Mouse (Mus musculus) layer of hippocampus, postnatal 25 days (tissue): ENCODE measurements around the gene Prkci. TPM values are rescaled to one million over a fixed set of nuclear protein-coding genes. Genes with fewer than 3 reads are reported as not detected.

Source experiments
- DNase-seq, 2 experiments: peaks; one replicate each; pipeline ENCODE4 v3.0.0; 2022; ENCODE audit warnings: mixed read lengths in 2 of 2, low spot score in 1 of 2; ENCODE audit errors: extremely low spot score in 1 of 2
- total RNA-seq, 2 experiments: library from RNA; stranded (reverse); gene quantifications; 2 replicates each; pipeline ENCODE4 v1.2.3; 2021

Gene Prkci
- total RNA-seq, 2 experiments from 2014 or later = 56.8 to 63.4 TPM

GRCm38 (mm10) chr3:30993066-30993573 lies 2.4 kb upstream of the Prkci start:
- DNase-seq = no peak

- no peak for DNase-seq
Measured at GRCm38 (mm10) chr3:30994859-30995258, 688 bp upstream of the Prkci start.

GRCm38 (mm10) chr3:30995899-30996687 lies 546 bp downstream of the Prkci start:
- no peak for DNase-seq

- DNase-seq = no peak
Measured at GRCm38 (mm10) chr3:30996688-30997014, 1.1 kb downstream of the Prkci start.

GRCm38 (mm10) chr3:30999401-31000017 lies 4.0 kb downstream of the Prkci start:
- DNase-seq = no peak

- no peak for DNase-seq
Measured at GRCm38 (mm10) chr3:31000018-31000407, 4.5 kb downstream of the Prkci start.

GRCm38 (mm10) chr3:31001048-31001676 lies 5.6 kb downstream of the Prkci start:
- DNase-seq = no peak

GRCm38 (mm10) chr3:31004320-31005209 lies 9.0 kb downstream of the Prkci start:
- no peak for DNase-seq

- DNase-seq = no peak
Measured at GRCm38 (mm10) chr3:31014374-31014773, 18.8 kb downstream of the Prkci start.

GRCm38 (mm10) chr3:31015682-31016443 lies 20.3 kb downstream of the Prkci start:
- DNase-seq = no peak

GRCm38 (mm10) chr3:31016594-31017196 lies 21.1 kb downstream of the Prkci start:
- DNase-seq = no peak

- no peak for DNase-seq
Measured at GRCm38 (mm10) chr3:31017652-31018051, 22.1 kb downstream of the Prkci start.

- no peak for DNase-seq
Measured at GRCm38 (mm10) chr3:31019287-31019686, 23.7 kb downstream of the Prkci start.

- DNase-seq = no peak
Measured at GRCm38 (mm10) chr3:31019793-31020447, 24.4 kb downstream of the Prkci start.

GRCm38 (mm10) chr3:31020656-31021055 lies 25.1 kb downstream of the Prkci start:
- no peak for DNase-seq

- DNase-seq = no peak
Measured at GRCm38 (mm10) chr3:31022895-31023436, 27.4 kb downstream of the Prkci start.

GRCm38 (mm10) chr3:31027718-31028117 lies 32.2 kb downstream of the Prkci start:
- no peak for DNase-seq

- DNase-seq = no peak
Measured at GRCm38 (mm10) chr3:31031621-31032020, 36.1 kb downstream of the Prkci start.

- DNase-seq = no peak
Measured at GRCm38 (mm10) chr3:31033644-31034043, 38.1 kb downstream of the Prkci start.
